Mouse (Mus musculus) ovary, postnatal 36 days (tissue): ENCODE measurements around the gene Kif18a.

Source experiments
- DNase-seq: peaks from one replicate; pipeline ENCODE4 v3.0.0; 2022; ENCODE audit warnings: low spot score, mixed read lengths

Gene Kif18a

DNA sequence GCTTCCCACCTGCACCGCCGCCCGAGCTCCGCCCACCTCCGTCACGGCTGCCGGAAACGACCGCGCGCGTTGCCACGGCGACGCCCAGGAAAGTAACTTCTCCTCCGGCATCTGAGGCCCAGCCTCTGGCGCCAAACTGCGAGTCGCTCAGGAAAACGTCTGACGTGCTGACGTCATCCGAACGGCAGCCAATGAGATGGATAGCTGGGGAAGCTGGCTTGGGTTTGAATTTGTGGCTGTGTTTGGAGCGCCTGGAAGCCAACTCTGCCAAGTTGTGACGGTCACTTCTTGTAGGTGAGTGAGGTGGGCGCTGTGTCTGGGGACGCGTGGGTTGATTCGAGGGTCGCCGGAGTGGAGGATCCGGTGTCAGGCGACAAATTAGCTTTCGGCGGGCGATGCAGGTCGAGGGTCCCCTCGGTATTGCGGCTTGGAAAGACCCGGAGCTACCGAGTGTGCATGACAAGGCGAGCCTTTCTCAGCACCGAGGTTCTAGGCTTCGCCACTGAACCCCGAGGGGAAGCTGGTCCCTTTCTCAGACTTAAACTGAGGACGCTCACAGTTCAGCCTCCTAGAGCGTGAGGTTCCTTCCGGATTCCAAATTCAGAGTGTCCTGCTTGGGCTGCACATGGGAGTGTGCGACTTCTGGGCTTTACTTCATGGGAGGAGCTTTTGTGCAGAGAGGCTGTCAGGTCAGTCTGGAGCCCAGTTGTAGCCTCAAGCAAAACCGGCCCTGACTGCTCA, at the start of gene Kif18a, which contains the start of gene Mettl15:
TSS of gene Kif18a (plus strand) at position 139 of the 741 bp plus-strand sequence.
TSS of gene Mettl15 (minus strand) at position 149 of the 741 bp plus-strand sequence.
- peak; percentile 92 for DNase-seq

DNA sequence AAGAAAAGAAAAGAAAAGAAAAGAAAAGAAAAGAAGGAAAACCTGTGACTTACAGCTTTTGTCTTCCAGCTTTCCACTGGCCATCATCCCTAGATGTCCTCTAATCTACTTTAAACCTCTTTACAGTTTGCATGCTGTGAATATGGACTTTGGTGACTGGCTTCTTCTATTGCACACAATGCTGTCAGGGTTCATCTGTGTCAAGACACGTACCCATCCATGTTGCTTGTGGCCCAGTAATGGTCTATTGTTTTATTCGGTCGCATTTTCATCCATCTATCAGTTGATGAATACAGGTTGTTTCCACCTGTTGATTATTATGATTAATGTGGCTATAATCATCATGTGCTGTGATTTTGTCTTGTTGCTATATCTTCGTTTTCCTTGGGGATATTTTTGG, 46.7 kb upstream of the Kif18a start:
- no peak for DNase-seq

GRCm38 (mm10) chr2:109235741-109236140, 44.8 kb upstream of the Kif18a start:
- no peak for DNase-seq

- DNase-seq: no peak
These were observed 38.6 kb upstream of the Kif18a start for GRCm38 (mm10) chr2:109241947-109242346.

- no peak for DNase-seq
These were observed 17.8 kb upstream of the Kif18a start for GRCm38 (mm10) chr2:109262779-109263178.

DNA sequence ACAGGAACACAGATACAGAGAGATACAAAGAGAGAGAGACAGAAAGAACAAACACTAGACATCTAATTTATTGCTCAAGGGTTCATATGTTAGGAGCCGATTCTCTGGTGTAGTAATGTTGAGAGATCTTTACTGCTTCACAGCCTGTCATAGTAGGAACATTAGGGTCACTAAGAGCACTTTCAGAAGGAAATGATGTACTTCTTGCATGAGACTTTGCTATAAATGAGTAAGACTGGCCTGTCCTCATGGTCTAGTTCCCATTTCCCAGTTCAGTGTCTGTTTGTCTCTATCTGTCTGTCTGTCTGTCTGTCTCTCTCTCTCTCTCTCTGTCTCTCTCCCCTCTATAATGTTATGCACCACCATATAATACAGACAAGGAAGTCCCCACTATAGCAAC, 7.4 kb upstream of the Kif18a start:
- no peak for DNase-seq

GRCm38 (mm10) chr2:109277593-109277992, 2.9 kb upstream of the Kif18a start:
- no peak for DNase-seq

- DNase-seq: peak; percentile 57
These were observed 2.5 kb upstream of the Kif18a start for GRCm38 (mm10) chr2:109278036-109278435.

- no peak for DNase-seq
These were observed 302 bp upstream of the Kif18a start for GRCm38 (mm10) chr2:109280272-109280599.

GRCm38 (mm10) chr2:109281341-109281690, 778 bp downstream of the Kif18a start:
- DNase-seq: no peak

- no peak for DNase-seq
These were observed 3.6 kb downstream of the Kif18a start for GRCm38 (mm10) chr2:109284121-109284520.

DNA sequence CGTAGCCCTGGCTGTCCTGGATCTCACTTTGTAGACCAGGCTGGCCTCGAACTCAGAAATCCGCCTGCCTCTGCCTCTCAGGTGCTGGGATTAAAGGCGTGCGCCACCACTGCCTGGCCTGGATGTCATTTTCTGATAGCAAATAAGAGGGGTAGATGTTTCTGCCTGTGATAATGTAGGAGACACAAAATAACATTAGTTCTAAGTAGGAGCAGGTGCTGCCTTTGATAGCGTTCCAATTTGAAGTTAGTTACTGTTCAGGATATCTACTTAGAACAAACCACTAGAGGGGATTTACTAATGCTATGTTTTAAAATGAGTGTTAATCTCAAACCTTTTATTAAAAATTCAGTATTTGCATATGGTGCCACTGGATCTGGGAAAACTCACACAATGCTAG, 8.8 kb downstream of the Kif18a start:
- DNase-seq: no peak

DNA sequence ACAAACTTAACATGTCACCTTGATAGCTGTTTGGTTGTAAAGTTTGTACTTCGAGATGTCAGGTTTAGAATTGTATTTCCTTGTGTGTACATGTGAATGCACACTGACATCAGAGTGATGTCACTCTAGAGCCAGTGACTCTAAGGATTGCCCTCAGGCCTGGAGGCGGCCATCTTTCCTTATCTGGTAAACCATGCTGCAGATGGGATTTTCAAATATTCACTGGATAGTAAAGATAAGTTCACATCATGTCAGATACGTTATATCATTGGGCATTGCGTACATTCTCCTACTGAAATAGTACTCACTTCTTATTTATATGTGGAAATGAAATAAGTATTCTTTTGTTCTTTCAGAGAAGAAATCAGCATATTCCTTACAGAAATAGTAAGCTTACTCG, 15.7 kb downstream of the Kif18a start:
- DNase-seq: no peak

GRCm38 (mm10) chr2:109298160-109298559, 17.6 kb downstream of the Kif18a start:
- DNase-seq: no peak

DNA sequence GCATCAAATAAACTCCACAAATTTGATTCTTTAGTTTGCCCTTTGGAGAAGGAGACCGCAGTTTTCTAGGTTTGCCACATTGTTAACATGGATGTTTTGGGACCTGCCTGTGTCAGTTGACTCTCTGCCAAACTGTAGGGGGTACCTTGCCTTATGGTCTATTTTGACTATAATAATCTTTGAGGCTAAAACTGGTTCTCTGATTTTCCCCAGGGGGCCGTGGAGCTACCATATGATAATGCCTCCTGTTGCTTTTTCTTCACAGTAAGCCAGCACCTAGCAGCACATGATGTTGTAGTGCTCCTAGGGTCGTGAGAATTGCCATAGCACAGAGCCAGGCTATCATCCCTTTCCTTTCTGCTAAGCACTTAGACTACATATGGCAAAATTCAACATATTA, 21.7 kb downstream of the Kif18a start:
- no peak for DNase-seq

DNA sequence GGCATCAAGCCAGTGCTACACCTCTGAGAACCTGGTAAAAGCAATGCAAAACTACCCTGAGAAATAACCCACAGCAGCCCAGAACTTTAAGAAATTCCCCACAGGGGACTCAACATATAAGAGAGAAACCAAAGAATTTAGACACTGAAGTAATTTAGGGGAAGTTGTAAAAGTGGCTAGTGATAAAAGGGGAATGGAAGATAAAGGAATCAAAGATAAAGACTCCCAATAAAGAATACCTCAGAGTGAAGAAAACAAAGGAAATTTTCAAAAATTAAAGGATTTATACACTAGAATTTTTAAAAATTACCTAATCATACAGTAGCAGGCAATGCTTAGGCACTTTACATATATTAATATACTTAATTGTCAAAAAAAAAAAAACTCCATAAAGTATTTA, 23.1 kb downstream of the Kif18a start:
- no peak for DNase-seq

DNA sequence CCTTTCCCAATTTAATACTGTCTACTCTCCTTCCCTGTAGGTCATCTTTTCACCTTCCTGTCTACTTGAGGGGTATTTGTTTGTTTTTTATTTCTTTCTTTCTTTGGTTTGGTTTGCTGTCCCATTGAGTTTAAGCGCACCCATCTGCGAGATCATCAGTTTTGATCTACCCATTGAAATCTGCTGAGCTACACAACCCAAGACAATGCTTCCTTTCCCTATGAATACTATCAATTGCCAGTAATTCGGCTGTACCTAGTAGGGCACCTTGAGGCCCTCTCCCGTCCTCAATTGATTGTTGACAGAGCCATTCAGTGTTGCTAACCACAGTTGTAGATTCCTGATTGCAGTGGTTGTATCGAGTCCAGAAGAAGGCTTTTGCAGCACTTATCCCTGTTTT, 30.8 kb downstream of the Kif18a start:
- no peak for DNase-seq

DNA sequence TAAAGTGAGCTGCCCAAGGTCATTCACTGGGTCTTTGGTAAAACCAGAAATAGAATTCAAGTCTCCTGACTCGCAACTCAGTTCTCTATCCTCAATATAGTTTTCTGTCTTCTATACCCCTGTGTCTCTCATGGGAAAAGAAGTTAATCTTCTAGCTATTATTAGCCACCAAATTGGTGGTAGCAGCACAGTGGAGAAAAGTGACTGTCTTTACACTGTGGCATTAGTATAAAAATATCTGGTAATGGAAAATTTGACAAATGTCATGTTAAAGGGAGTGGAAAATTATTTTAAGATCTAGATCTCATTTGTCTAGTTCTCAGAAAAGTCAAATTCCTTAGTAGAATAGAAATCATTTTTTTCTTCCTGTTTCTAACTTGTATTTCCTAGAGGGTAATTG, 51.3 kb downstream of the Kif18a start:
- no peak for DNase-seq

DNA sequence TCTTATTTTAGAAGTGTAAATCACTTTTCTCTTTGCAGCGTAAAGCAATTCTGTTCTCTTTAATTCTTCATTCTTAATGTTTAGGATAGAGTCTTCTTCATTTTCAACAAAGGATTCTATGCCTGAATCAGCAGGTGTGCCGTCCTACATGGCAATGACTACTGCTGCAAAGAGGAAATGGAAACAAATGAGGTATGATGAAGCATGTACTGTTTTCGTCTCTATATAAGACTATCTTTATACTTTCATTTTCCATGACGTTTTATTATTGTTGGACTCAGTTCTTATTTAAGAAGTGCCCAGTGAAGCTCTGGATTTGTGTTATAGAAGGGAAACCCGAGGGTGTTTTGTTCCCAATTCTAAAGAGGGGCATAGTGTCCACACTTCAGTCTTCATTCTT, 53.7 kb downstream of the Kif18a start:
- DNase-seq: no peak

DNA sequence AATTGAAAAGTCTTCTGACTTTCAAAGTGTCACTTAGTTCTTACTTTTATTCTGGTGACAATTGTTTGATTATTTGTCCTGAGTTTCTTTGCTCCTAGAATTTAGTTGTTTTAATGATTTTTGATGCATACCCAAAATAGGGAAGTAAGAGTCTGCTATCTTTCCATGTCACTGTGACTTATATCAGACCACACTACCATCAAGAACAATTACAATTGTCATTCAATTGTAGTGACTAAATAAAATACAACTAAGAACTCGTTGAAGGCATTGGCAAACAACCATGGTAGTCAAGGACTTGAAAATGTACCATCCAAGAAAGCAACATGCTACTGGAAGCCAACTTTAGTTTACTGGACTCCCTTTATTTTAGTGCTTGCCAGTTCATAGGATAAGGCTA, 55.2 kb downstream of the Kif18a start:
- DNase-seq: no peak

DNA sequence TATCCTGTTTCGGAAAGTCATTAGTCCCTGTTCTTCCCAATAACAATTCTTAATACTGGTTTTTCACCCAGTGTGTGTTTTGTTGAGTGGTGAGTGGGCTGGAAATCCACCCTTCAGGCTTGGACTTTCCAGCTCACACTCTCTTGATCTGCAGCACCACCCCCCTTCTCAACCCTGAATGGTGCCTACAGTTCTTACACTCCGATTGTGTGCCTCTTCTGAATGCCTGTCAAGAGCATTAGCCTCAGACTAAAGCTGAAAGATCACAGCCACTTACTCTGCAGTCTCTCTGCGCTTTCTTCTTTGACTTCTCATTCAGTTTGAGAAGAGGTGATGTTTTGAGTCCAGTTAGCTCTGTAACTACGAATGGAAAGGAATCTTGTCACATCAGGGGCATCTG, 64.8 kb downstream of the Kif18a start:
- no peak for DNase-seq

- DNase-seq: no peak
These were observed 68.2 kb downstream of the Kif18a start for GRCm38 (mm10) chr2:109348742-109349141.

DNA sequence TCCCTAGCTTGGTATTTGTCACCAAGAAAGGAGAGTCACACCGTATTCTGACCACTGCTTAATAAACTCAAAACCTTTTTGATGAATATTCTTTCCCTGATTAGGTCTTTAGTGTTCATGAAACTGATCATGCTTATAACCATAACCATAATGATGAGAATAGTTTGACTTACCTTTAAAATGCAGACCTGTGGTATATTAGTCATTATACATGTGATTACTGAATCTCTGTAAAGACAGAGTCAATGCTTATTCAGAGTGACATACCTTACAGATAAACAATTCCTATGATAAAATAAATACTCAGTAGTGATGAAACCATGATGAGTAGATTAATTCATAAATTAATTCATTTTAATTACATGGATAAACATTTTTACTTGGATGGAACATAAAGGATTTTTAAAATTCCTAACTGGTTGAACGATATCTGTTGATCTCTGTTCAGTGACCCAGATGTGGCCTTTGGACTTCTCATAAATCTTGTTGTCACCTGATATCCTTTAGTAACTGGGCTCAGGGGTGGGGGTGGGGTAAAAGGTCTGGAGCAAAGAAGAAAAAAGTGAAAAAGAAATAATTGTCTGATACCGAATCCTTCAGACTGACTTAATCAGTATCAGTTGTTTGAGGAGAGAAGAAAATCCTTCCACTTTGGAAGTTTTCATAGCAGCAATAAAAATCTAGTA, 78.1 kb downstream of the Kif18a start:
- no peak for DNase-seq

DNA sequence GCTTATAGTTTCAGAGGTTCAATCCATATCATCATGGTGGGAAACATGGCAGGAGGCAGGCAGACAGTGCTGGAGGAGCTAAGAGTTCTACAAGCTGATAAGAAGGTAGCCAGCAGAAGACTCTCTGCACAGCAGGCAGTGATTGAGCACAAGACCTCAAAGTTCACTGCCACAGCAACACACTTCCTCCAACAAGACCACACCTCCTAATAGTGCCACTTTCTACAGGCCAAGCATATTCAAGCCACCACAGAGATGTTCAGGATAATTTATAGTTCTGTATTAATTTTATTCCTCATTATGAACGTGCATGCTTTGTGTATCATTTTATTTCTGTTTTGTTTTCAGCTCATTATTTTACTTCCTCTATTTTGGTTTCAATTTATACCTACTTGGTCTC, 85.4 kb downstream of the Kif18a start:
- no peak for DNase-seq
